Mouse (Mus musculus) neural tube, embryonic 14.5 days (tissue): Measurements from ENCODE around the gene Olfr1264. TPM values are rescaled to one million over a fixed set of nuclear protein-coding genes. Genes with fewer than 3 reads are reported as not detected.

Source experiments
- polyA plus RNA-seq: library from polyadenylated mRNA; unstranded; fragments of >200 nt; fragmentation: Nextera tagmentation; extraction: Ambion mirVana; gene quantifications from 2 replicates; pipeline ENCODE4 v1.2.1, GENCODE M21; 2014

Olfr1264 gene
- polyA plus RNA-seq, 1 experiment from 2014 or later = not detected

Other genes starting within 250 kb of the Olfr1264 start
- gene Olfr1254, start 232.0 kb downstream of the Olfr1264 start, polyA plus RNA-seq = not detected in 2 replicates
- gene Olfr1255, start 213.5 kb downstream of the Olfr1264 start, polyA plus RNA-seq = not detected in 2 replicates
- not detected in 2 replicates for gene Olfr1256, start 184.0 kb downstream of the Olfr1264 start, polyA plus RNA-seq
- gene Olfr48, start 177.4 kb downstream of the Olfr1264 start, polyA plus RNA-seq = not detected in 2 replicates
- not detected in 2 replicates for gene Olfr1257, start 147.1 kb downstream of the Olfr1264 start, polyA plus RNA-seq
- not detected in 2 replicates for gene Olfr1258, start 98.3 kb downstream of the Olfr1264 start, polyA plus RNA-seq
- not detected in 2 replicates for gene Olfr1259, start 76.9 kb downstream of the Olfr1264 start, polyA plus RNA-seq
- gene Olfr1260, start 51.2 kb downstream of the Olfr1264 start, polyA plus RNA-seq = 0.47 TPM in 1 of 2 replicates, not detected in the other
- not detected in 2 replicates for gene Olfr1261, start 34.4 kb downstream of the Olfr1264 start, polyA plus RNA-seq
- not detected in 2 replicates for gene Olfr1262, start 25.4 kb downstream of the Olfr1264 start, polyA plus RNA-seq
- not detected in 2 replicates for gene Olfr1263, start 13.4 kb downstream of the Olfr1264 start, polyA plus RNA-seq
- gene Olfr1265, start 9.8 kb upstream of the Olfr1264 start, polyA plus RNA-seq = not detected in 2 replicates
- gene Olfr140, start 38.0 kb upstream of the Olfr1264 start, polyA plus RNA-seq = not detected in 2 replicates
- not detected in 2 replicates for gene Olfr1269, start 95.8 kb upstream of the Olfr1264 start, polyA plus RNA-seq
- gene Olfr32, start 116.7 kb upstream of the Olfr1264 start, polyA plus RNA-seq = not detected in 2 replicates
- not detected in 2 replicates for gene Olfr1270, start 127.5 kb upstream of the Olfr1264 start, polyA plus RNA-seq
- gene Olfr1506, start 198.9 kb upstream of the Olfr1264 start, polyA plus RNA-seq = not detected in 2 replicates
- not detected in 2 replicates for gene Olfr142, start 232.0 kb upstream of the Olfr1264 start, polyA plus RNA-seq
- not detected in 2 replicates for gene Olfr1271, start 245.5 kb upstream of the Olfr1264 start, polyA plus RNA-seq